Mouse (Mus musculus) CH12.LX (cell line): Measurements from ENCODE around the gene Lect2. TPM values are rescaled to one million over a fixed set of nuclear protein-coding genes. Genes with fewer than 3 reads are reported as not detected.

ENCODE experiments used
- DNase-seq: peaks from one replicate; pipeline ENCODE4 v3.0.0-alpha.2; 2013; ENCODE audit errors: extremely low read depth
- H3K27ac ChIP-seq: 2 replicates; pipeline ENCODE4 v1.5.1; 2012; ENCODE audit warnings: low read depth, mild to moderate bottlenecking, control low read depth, moderate library complexity; ENCODE audit not compliant: insufficient read depth
- H3K27me3 ChIP-seq: replicated peaks from 2 replicates; pipeline ENCODE3; 2012; ENCODE audit warnings: inconsistent platforms
- H3K36me3 ChIP-seq, 2 experiments: replicated peaks in 1 of 2; 2 replicates each; pipeline versions ENCODE3 to v1.6.1; 2012; ENCODE audit warnings: inconsistent platforms in 1 of 2, low read length in 1 of 2, mild to moderate bottlenecking in 1 of 2, mixed read lengths in 1 of 2, moderate library complexity in 1 of 2; ENCODE audit not compliant: control insufficient read depth in 1 of 2, insufficient read depth in 1 of 2
- H3K4me1 ChIP-seq, 2 experiments: 2 replicates each; pipeline ENCODE4 v1.6.1; 2012; ENCODE audit warnings: inconsistent platforms in 1 of 2, moderate library complexity in 1 of 2; ENCODE audit not compliant: insufficient read depth in 2 of 2, control insufficient read depth in 1 of 2
- H3K4me2 ChIP-seq: 2 replicates; pipeline ENCODE4 v1.6.1; 2012; ENCODE audit warnings: low read depth, mild to moderate bottlenecking, control low read depth; ENCODE audit not compliant: poor library complexity, insufficient read depth, severe bottlenecking
- H3K4me3 ChIP-seq, 3 experiments: fragments of 150-350 bp in 1 of 3; sonication (generic) in 1 of 3; replicated peaks in 1 of 3; 2 replicates each; pipeline versions ENCODE3 to v1.5.1; 2011 to 2012; ENCODE audit warnings: low read depth in 2 of 3, low read length in 2 of 3, mild to moderate bottlenecking in 2 of 3, moderate library complexity in 2 of 3, control low read depth in 1 of 3, improper control_type of control experiment in 1 of 3, inconsistent platforms in 1 of 3, mixed read lengths in 1 of 3; ENCODE audit not compliant: poor library complexity in 1 of 3
- H3K79me2 ChIP-seq: replicated peaks from 2 replicates; pipeline ENCODE4 v1.6.1; 2012; ENCODE audit warnings: mild to moderate bottlenecking, moderate library complexity; ENCODE audit not compliant: control insufficient read depth, poor library complexity, insufficient read depth, severe bottlenecking; ENCODE audit errors: extremely low read depth
- H3K9ac ChIP-seq: 2 replicates; pipeline ENCODE4 v1.6.1; 2012; ENCODE audit warnings: low read depth, mild to moderate bottlenecking, control low read depth, moderate library complexity; ENCODE audit not compliant: insufficient read depth
- H3K9me3 ChIP-seq: replicated peaks from 2 replicates; pipeline ENCODE3; 2012; ENCODE audit warnings: low read length, inconsistent platforms, mixed read lengths
- CHD1 ChIP-seq: IDR thresholded peaks from 2 replicates; pipeline ENCODE4 v1.6.1; 2012; ENCODE audit warnings: low read depth, low read length, improper control_type of control experiment, inconsistent platforms
- CHD2 ChIP-seq: IDR thresholded peaks from 2 replicates; pipeline ENCODE4 v1.6.1; 2011; ENCODE audit warnings: low read length, improper control_type of control experiment
- CTCF ChIP-seq, 2 experiments: IDR thresholded peaks in 1 of 2; conservative IDR thresholded peaks in 1 of 2; 2 replicates each; pipeline ENCODE4 v1.5.1; 2011 to 2012; ENCODE audit warnings: low read depth in 2 of 2, low read length in 2 of 2, improper control_type of control experiment in 1 of 2, inconsistent platforms in 1 of 2, mild to moderate bottlenecking in 1 of 2, moderate library complexity in 1 of 2
- E2F4 ChIP-seq: IDR thresholded peaks from 2 replicates; pipeline ENCODE4 v1.6.1; 2011; ENCODE audit warnings: low read depth, low read length, improper control_type of control experiment; ENCODE audit not compliant: insufficient replicate concordance
- HCFC1 ChIP-seq: IDR thresholded peaks from 2 replicates; pipeline ENCODE4 v1.6.1; 2012; ENCODE audit warnings: low read depth, mild to moderate bottlenecking, inconsistent platforms, low read length, improper control_type of control experiment
- IRF4 ChIP-seq: IDR thresholded peaks from 2 replicates; pipeline ENCODE4 v1.6.1; 2014; ENCODE audit warnings: low read depth, mild to moderate bottlenecking, inconsistent platforms, low read length, improper control_type of control experiment
- JUN ChIP-seq: IDR thresholded peaks from 2 replicates; pipeline ENCODE4 v1.6.1; 2011; ENCODE audit warnings: low read depth, mild to moderate bottlenecking, low read length, improper control_type of control experiment, moderate library complexity; ENCODE audit not compliant: insufficient read depth
- KAT2A ChIP-seq: IDR thresholded peaks from 2 replicates; pipeline ENCODE4 v1.6.1; 2012; ENCODE audit warnings: low read length, improper control_type of control experiment, inconsistent platforms; ENCODE audit not compliant: insufficient replicate concordance
- MAX ChIP-seq: IDR thresholded peaks from 2 replicates; pipeline ENCODE4 v1.6.1; 2011; ENCODE audit warnings: low read length, improper control_type of control experiment
- MYC ChIP-seq: IDR thresholded peaks from 2 replicates; pipeline ENCODE4 v1.6.1; 2011; ENCODE audit warnings: low read depth, mild to moderate bottlenecking, improper control_type of control experiment, low read length
- PAX5 ChIP-seq: IDR thresholded peaks from 2 replicates; pipeline ENCODE4 v1.6.1; 2012; ENCODE audit warnings: low read length, inconsistent platforms, mixed read lengths
- SMC3 ChIP-seq: IDR thresholded peaks from 2 replicates; pipeline ENCODE4 v1.6.1; 2011; ENCODE audit warnings: low read depth, low read length, improper control_type of control experiment
- TBP ChIP-seq: conservative IDR thresholded peaks from 2 replicates; pipeline ENCODE4 v1.6.1; 2011; ENCODE audit warnings: low read depth, low read length, improper control_type of control experiment
- TCF12 ChIP-seq: IDR thresholded peaks from 2 replicates; pipeline ENCODE4 v1.6.1; 2014; ENCODE audit warnings: low read depth, mild to moderate bottlenecking, inconsistent platforms, low read length, improper control_type of control experiment
- UBTF ChIP-seq: IDR thresholded peaks from 2 replicates; pipeline ENCODE4 v1.6.1; 2012; ENCODE audit warnings: low read depth, mild to moderate bottlenecking, inconsistent platforms, low read length, improper control_type of control experiment, moderate library complexity
- USF2 ChIP-seq: conservative IDR thresholded peaks from 2 replicates; pipeline ENCODE4 v1.6.1; 2011; ENCODE audit warnings: low read depth, low read length, improper control_type of control experiment
- ZC3H11A ChIP-seq: IDR thresholded peaks from 2 replicates; pipeline ENCODE4 v1.6.1; 2012; ENCODE audit warnings: low read depth, mild to moderate bottlenecking, inconsistent platforms, low read length, improper control_type of control experiment
- ZKSCAN1 ChIP-seq: IDR thresholded peaks from 2 replicates; pipeline ENCODE4 v1.6.1; 2012; ENCODE audit warnings: low read depth, inconsistent platforms, low read length, improper control_type of control experiment, borderline replicate concordance
- dilution Hi-C: fragments of 300-500 bp; cut with MboI; formaldehyde crosslinking; loops from 2 replicates; pipeline ENCODE4 v1.14.3; 2020; ENCODE audit warnings: low sequenced_read_pairs; ENCODE audit not compliant: extremely low pct_unique_long_range_greater_than_20kb, extremely low pct_ligation_motif_present
- in situ Hi-C: fragments of 300-500 bp; cut with MboI; formaldehyde crosslinking; loops from 3 replicates; pipeline ENCODE4 v1.14.3; 2019; ENCODE audit warnings: low sequenced_read_pairs, low pct_ligation_motif_present, low pct_unique_long_range_greater_than_20kb, mixed read lengths
- polyA plus RNA-seq: library from polyadenylated mRNA; unstranded; fragments of >175 nt; gene quantifications from 2 replicates; pipeline ENCODE4 v1.2.1, GENCODE M21; 2012; ENCODE audit warnings: low read depth; ENCODE audit not compliant: insufficient read length
- total RNA-seq, 2 experiments: library from RNA; depleted of rRNA; stranded (reverse); fragments of 300-350 nt in 1 of 2; fragments of >200 nt in 1 of 2; gene quantifications; 2 replicates each; pipeline ENCODE4 v1.2.3; 2012 to 2014

Gene Lect2
- total and polyA plus RNA-seq, 3 experiments = not detected

GRCm38 (mm10) chr13:56571645-56572044 is 23.3 kb upstream of the Lect2 start:
- no peak for TF ChIP-seq TBP
- no peak for TF ChIP-seq ZC3H11A
- no peak for TF ChIP-seq MAX
- no peak for TF ChIP-seq CTCF (conservative IDR thresholded peaks at IDR 0.05 in 1 of 2, IDR thresholded peaks at IDR 0.05 in 1 of 2; ENCODE audit: low read depth in 2 of 2, low read length in 2 of 2)
- TF ChIP-seq HCFC1 = no peak
- TF ChIP-seq CHD1 = no peak
- Histone ChIP-seq H3K36me3 (no peaks in the 10 kb centered on the region), H3K4me1 (no peaks in the 10 kb centered on the region), H3K9me3 (no peaks in the 10 kb centered on the region), H3K4me2 (no peak overlapping the region), H3K79me2 (no peaks in the 10 kb centered on the region), H3K9ac (no peak overlapping the region), H3K27ac (no peak overlapping the region), H3K4me3 (no peak overlapping the region), H3K27me3 (peaks cover 78% of the 10 kb centered on the region)
- DNase-seq = no peak
- in situ Hi-C loops = no loop called here
- dilution Hi-C loops = no loop called here

- TF ChIP-seq USF2 = no peak
- no peak for TF ChIP-seq SMC3
- TF ChIP-seq CHD2 = no peak
- TF ChIP-seq TCF12 = no peak
- TF ChIP-seq PAX5 = no peak
- no peak for TF ChIP-seq UBTF
- no peak for TF ChIP-seq KAT2A
- TF ChIP-seq CTCF (conservative IDR thresholded peaks at IDR 0.05 in 1 of 2, IDR thresholded peaks at IDR 0.05 in 1 of 2; ENCODE audit: low read depth in 2 of 2, low read length in 2 of 2) = no peak
- no peak for TF ChIP-seq JUN
- TF ChIP-seq MYC = no peak
- no peak for TF ChIP-seq IRF4
- no peak for TF ChIP-seq ZKSCAN1
- no peak for TF ChIP-seq E2F4
- in situ Hi-C loops = no loop called here
- Histone ChIP-seq H3K4me1 (no peaks in the 10 kb centered on the region), H3K9me3 (no peaks in the 10 kb centered on the region), H3K27me3 (peaks cover 59% of the 10 kb centered on the region), H3K9ac (no peak overlapping the region), H3K27ac (no peak overlapping the region), H3K4me3 (no peak overlapping the region), H3K36me3 (no peaks in the 10 kb centered on the region), H3K79me2 (no peaks in the 10 kb centered on the region), H3K4me2 (no peak overlapping the region)
- dilution Hi-C loops = no loop called here
- no peak for DNase-seq
Measured at GRCm38 (mm10) chr13:56566336-56566735, 18.0 kb upstream of the Lect2 start.
